Mouse (Mus musculus) myocyte (in vitro differentiated cells): Measurements from ENCODE around the gene Plk1.

Source experiments
- E2F4 ChIP-seq: IDR thresholded peaks from one replicate; pipeline ENCODE4 v1.6.1; 2011; ENCODE audit warnings: mild to moderate bottlenecking, control low read depth, moderate library complexity; ENCODE audit not compliant: insufficient read depth
- MAX ChIP-seq: IDR thresholded peaks from one replicate; pipeline ENCODE4 v1.6.1; 2011; ENCODE audit warnings: low read depth, mild to moderate bottlenecking, control low read depth
- MYOD1 ChIP-seq, 3 experiments: IDR thresholded peaks; one replicate each; pipeline ENCODE4 v1.6.1; 2011; ENCODE audit warnings: control low read depth in 2 of 3, low read depth in 2 of 3, mild to moderate bottlenecking in 2 of 3, moderate library complexity in 1 of 3; ENCODE audit not compliant: insufficient read length in 2 of 3, control insufficient read depth in 1 of 3
- MYOG ChIP-seq, 3 experiments: IDR thresholded peaks; one replicate each; pipeline ENCODE4 v1.6.1; 2011; ENCODE audit warnings: control low read depth in 2 of 3, low read depth in 2 of 3, mild to moderate bottlenecking in 2 of 3; ENCODE audit not compliant: insufficient read length in 2 of 3, control insufficient read depth in 1 of 3, insufficient read depth in 1 of 3
- POLR2A ChIP-seq: IDR thresholded peaks from one replicate; pipeline ENCODE4 v1.6.1; 2011; ENCODE audit warnings: low read depth, mild to moderate bottlenecking, control low read depth, moderate library complexity; ENCODE audit not compliant: insufficient read length
- POLR2AphosphoS2 ChIP-seq: IDR thresholded peaks from one replicate; pipeline ENCODE4 v1.6.1; 2011; ENCODE audit warnings: low read depth, control low read depth; ENCODE audit not compliant: insufficient read length
- SRF ChIP-seq: IDR thresholded peaks from one replicate; pipeline ENCODE4 v1.6.1; 2011; ENCODE audit warnings: low read depth; ENCODE audit not compliant: control insufficient read depth, insufficient read length
- TCF12 ChIP-seq: IDR thresholded peaks from one replicate; pipeline ENCODE4 v1.6.1; 2011; ENCODE audit warnings: mild to moderate bottlenecking, control low read depth; ENCODE audit not compliant: poor library complexity, insufficient read depth, severe bottlenecking

- no peak for TF ChIP-seq E2F4
- no peak for TF ChIP-seq POLR2A
- TF ChIP-seq MAX, result no peak
- no peak for TF ChIP-seq POLR2AphosphoS2
- no peak for TF ChIP-seq TCF12
- no peak for TF ChIP-seq SRF
- TF ChIP-seq MYOG (IDR thresholded peaks at IDR 0.05; ENCODE audit: control insufficient read depth in 1 of 3, insufficient read depth in 1 of 3, insufficient read length in 2 of 3, low read depth in 2 of 3), result no peak
- no peak for TF ChIP-seq MYOD1 (IDR thresholded peaks at IDR 0.05; ENCODE audit: control insufficient read depth in 1 of 3, insufficient read length in 2 of 3, low read depth in 2 of 3)
These were observed 27.4 kb upstream of the Plk1 start for GRCm38 (mm10) chr7:122131834-122132233.
